Mouse (Mus musculus) spleen, adult 12 weeks (tissue): ENCODE measurements around the gene Fndc5.
A peak's percentile ranks its signal among the peaks of the same experiment; 100 is the strongest.

Experiments used
- DNase-seq: peaks from one replicate; pipeline ENCODE4 v3.0.0; 2022; ENCODE audit warnings: low spot score

The Fndc5 gene

GRCm38 (mm10) chr4:129147552-129148103, 10.8 kb downstream of the Fndc5 start:
- no peak for DNase-seq

- DNase-seq = no peak
Measured at GRCm38 (mm10) chr4:129149321-129149720, 12.5 kb downstream of the Fndc5 start.

- no peak for DNase-seq
Measured at GRCm38 (mm10) chr4:129151276-129151811, 14.5 kb downstream of the Fndc5 start.

- no peak for DNase-seq
Measured at GRCm38 (mm10) chr4:129157541-129157940, 20.7 kb downstream of the Fndc5 start.

GRCm38 (mm10) chr4:129158549-129158948, 21.8 kb downstream of the Fndc5 start:
- no peak for DNase-seq

GRCm38 (mm10) chr4:129161076-129161475, 24.3 kb downstream of the Fndc5 start:
- no peak for DNase-seq

- DNase-seq = no peak
Measured at GRCm38 (mm10) chr4:129161581-129162255, 24.9 kb downstream of the Fndc5 start.

- DNase-seq = no peak
Measured at GRCm38 (mm10) chr4:129172529-129172928, 35.7 kb downstream of the Fndc5 start.

- no peak for DNase-seq
Measured at GRCm38 (mm10) chr4:129179560-129179959, 42.8 kb downstream of the Fndc5 start.

GRCm38 (mm10) chr4:129188041-129188659, 51.4 kb downstream of the Fndc5 start:
- DNase-seq = no peak

- DNase-seq = peak; percentile 38
Measured at GRCm38 (mm10) chr4:129188803-129189541, 52.2 kb downstream of the Fndc5 start.

GRCm38 (mm10) chr4:129189542-129190519, 53.0 kb downstream of the Fndc5 start, which contains the start of the genes S100pbp and Yars:
Gene S100pbp (minus strand): TSS chr4:129189727.
Gene Yars (plus strand): TSS chr4:129189760.
- DNase-seq = peak; percentile 92

- DNase-seq = no peak
Measured at GRCm38 (mm10) chr4:129190538-129190937, 53.7 kb downstream of the Fndc5 start.

GRCm38 (mm10) chr4:129191691-129192090, 54.9 kb downstream of the Fndc5 start:
- no peak for DNase-seq
